Mouse (Mus musculus) lung, adult 10 weeks (tissue): ENCODE measurements around the gene C1ra. TPM values are rescaled to one million over a fixed set of nuclear protein-coding genes. Genes with fewer than 3 reads are reported as not detected.

Experiments
- polyA plus RNA-seq: library from polyadenylated mRNA; stranded (reverse); fragments of 350-450 nt; fragmentation: Illumina TruSeq; extraction: RNeasy Lipid Tissue Mini Kit (QIAGEN cat#74804); gene quantifications from one replicate; pipeline ENCODE4 v1.2.3, GENCODE M21; 2014; ENCODE audit warnings: low read depth, low replicate concordance; ENCODE audit not compliant: insufficient read depth

Gene C1ra
- 40.1 TPM for polyA plus RNA-seq

DNA sequence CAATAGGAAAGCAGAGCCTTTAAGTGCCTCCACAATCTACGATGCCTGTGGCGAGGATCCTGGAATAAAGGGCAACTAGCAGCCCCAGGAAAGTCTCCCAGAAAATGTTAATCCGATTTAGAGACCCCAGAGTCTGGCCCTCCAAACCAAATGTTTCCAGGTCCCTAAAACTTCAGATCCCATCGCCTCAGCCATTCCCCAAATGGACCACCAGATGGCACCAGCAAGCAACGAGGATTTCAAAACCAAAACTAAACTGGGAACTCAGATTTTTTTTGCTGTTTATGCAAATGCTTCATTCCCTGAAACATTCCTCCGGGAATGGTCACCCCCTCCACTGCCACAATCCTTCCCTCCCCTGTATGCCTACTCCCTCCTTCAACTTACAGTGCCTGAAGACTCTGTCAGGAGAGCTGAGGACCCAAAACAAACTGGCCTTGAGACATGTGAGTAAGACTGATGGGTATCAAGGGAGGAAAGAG is at the start of gene C1ra:
Gene C1ra, plus strand, starts transcription at position 51 of the 482 bp plus-strand sequence.

DNA sequence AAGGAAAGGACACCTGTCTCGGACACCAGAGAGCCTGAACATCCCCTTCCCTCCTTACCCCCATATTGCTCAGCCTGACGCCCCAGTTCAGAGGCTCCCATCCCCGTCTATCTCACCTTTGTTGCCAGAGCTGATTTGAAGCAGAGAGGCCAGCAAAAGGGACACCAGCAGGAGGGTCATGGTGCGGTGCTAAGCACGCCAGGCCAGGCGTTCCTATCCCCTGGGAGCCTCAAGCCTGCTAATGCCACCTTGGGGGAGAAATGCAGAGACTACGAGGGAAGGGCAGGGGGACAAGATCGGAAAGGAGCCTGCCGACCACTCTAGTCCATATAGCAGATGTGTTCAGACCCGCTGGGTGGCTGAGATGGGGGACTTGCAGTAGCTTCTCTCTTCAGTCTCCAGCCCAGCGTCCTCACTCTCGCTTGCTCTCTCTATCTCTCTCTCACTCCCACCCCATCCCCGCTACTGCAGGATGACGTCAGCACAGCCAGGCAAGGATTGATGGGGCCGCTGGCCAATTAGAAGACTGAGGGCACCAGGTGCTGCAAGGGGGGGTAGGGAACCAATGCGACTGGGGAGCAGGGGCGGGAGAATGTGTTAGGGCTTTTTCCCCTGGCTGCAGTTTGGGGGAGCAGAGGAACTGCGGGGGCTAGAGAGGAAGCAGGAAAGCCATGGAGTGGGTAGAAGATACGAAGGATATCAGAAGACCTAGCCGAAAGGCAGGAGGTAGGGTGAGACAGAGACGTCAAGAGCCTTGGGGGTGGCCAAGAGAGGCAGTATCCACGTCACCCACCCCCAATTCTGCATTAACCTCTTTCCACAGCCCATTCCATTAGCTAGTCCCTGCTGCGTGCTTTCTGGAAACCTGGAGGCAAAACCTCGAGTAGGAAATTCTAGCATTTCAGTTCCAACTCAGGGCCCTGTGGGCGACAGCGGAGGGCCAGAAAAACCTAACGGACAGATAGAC is 47.6 kb upstream of the C1ra start, which contains the start of gene Clstn3:
Gene Clstn3, minus strand, starts transcription at position 490 of the 967 bp plus-strand sequence.

DNA sequence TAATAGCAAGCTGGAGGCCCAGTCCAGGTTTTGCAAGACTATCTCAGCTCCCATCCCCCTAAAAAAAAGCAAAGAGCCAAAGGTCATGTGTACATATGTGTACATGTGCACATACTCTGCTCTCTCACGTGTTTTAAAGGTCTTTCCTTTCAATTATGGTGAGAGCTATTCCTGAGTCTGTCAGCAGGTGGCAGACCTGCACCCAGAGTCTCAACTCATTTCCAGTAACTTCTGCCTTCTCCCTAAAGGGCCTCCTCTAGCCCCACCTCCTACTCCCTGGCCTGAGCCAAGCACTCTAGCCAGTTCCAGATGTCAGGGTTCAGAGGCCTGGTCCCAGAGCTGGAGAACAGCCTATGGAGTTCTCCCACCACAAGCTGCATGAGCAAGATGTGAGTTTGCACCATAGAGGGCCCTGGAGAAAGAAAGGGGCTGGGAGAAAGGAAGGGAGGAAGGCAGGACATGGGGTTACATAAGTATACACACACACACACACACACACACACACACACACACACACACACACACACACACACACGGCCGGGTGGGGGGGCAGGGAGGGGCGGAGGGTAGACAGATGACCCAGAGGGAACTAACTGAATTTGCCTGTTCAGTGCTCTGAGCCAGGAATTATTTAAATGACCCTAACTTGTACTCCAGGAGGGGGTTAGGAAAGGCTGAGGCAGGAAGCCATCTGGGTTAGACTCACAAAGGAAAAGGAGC is 19.2 kb upstream of the C1ra start, which contains the start of gene C1rl:
Gene C1rl, plus strand, starts transcription at position 272 of the 720 bp plus-strand sequence.

DNA sequence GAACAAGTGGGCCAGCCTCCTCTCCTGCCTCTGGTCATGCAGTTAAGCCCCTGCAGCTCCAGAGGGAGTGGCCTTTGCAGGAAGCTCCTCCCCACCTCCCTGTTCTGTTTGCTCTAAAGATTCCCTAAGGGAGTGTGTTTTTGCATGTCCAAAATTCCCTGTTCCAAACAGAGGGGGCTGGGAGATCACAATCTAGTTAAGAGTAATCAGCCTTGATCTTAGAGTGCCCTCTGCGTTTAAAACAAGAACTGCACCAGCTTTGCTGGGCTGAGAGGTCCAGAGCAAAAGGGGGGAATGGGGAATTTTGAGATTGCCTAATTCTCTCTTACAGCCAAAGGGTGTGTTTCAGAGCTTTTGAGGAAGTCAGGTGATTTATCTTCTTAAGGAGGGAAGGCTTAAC is 30.1 kb downstream of the C1ra start, which contains the start of gene C1s1:
Gene C1s1, minus strand, starts transcription at position 76 of the 400 bp plus-strand sequence.

DNA sequence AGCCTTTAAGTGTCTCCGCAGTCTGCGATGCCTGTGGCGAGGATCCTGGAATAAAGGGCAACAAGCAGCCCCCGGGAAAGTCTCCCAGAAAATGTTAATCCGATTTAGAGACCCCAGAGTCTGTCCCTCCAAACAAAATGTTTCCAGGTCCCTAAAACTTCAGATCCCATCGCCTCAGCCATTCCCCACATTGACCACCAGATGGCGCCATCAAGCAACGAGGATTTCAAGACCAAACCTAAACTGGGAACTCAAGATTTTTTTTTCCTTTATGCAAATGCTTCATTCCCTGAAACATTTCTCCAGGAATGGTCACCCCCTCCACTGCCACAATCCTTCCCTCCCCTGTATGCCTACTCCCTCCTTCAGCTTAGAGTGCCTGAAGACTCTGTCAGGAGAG is 57.8 kb downstream of the C1ra start, which contains the start of gene C1rb:
Gene C1rb, plus strand, starts transcription at position 269 of the 400 bp plus-strand sequence.

Other genes with a start within 250 kb of the C1ra start
- 2.9 TPM for gene Cd163, start 207.7 kb upstream of the C1ra start, polyA plus RNA-seq
- gene Pex5, start 97.3 kb upstream of the C1ra start, polyA plus RNA-seq = 16.2 TPM
- 2.1 TPM for gene Clstn3, start 47.6 kb upstream of the C1ra start, polyA plus RNA-seq
- gene C1rl, start 19.3 kb upstream of the C1ra start, polyA plus RNA-seq = 3.7 TPM
- 74.9 TPM for gene C1s1, start 30.0 kb downstream of the C1ra start, polyA plus RNA-seq
- not detected for gene C1rb, start 57.9 kb downstream of the C1ra start, polyA plus RNA-seq
- not detected for gene C1s2, start 123.7 kb downstream of the C1ra start, polyA plus RNA-seq
- gene Lpcat3, start 150.6 kb downstream of the C1ra start, polyA plus RNA-seq = 29.1 TPM
- 102 TPM for gene Emg1, start 199.8 kb downstream of the C1ra start, polyA plus RNA-seq
- 92.0 TPM for gene Phb2, start 199.9 kb downstream of the C1ra start, polyA plus RNA-seq
- gene Ptpn6, start 226.3 kb downstream of the C1ra start, polyA plus RNA-seq = 42.2 TPM
- gene Grcc10, start 229.0 kb downstream of the C1ra start, polyA plus RNA-seq = 242 TPM
- gene Gm45234, start 243.6 kb downstream of the C1ra start, polyA plus RNA-seq = not detected
- 13.2 TPM for gene Atn1, start 244.1 kb downstream of the C1ra start, polyA plus RNA-seq